Comparison of ENCODE assay signal across 42 mouse cellular contexts in the genomic region with DNA sequence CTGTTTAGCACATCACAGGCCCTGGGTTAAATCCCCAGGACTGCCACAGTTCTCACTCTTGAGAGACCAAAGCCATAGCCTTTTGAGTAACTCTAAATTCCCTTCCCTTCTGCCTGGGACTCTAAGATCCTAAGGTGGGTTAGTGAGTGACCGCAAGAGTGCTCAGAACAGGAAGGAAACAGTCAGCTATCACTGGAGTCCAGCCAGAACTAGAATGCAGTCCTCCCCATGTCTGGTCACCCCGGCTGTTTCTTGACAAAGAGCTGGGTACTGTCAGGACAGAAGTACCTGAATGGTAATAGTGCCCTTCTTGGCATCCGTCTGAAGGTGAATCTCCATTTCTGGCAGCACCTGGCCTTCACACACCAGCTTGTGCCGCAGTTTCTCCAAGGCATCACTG. TPM values are rescaled to one million over a fixed set of nuclear protein-coding genes. Genes with fewer than 3 reads are reported as not detected.
"Had no signal": no experiment of that assay in that cellular context is flagged by ENCODE, and none has a peak within 500 bp of the region (broad histone marks: within the 10 kb centered on the region; RNA-seq: fewer than 3 reads in every experiment).

No protein-coding gene starts in this region.

- H3K27ac ChIP-seq: heart, embryonic 10.5 days; heart, embryonic 13.5 days; heart, embryonic 15.5 days; hindbrain, embryonic 10.5 days; hindbrain, embryonic 12.5 days; hindbrain, embryonic 13.5 days; hindbrain, embryonic 14.5 days; hindbrain, embryonic 15.5 days; hindbrain, postnatal 0 days; intestine, embryonic 15.5 days; kidney, embryonic 15.5 days; kidney, postnatal 0 days; layer of hippocampus, adult 2 months had no signal

- H3K4me1 ChIP-seq: heart, embryonic 10.5 days; heart, embryonic 12.5 days; heart, embryonic 13.5 days; heart, embryonic 15.5 days; hindbrain, embryonic 10.5 days; hindbrain, embryonic 12.5 days; hindbrain, embryonic 13.5 days; hindbrain, embryonic 15.5 days; intestine, embryonic 15.5 days; kidney, embryonic 15.5 days had no signal

- H3K27me3 ChIP-seq: heart, embryonic 12.5 days; heart, embryonic 13.5 days; heart, embryonic 15.5 days; hindbrain, embryonic 12.5 days; hindbrain, embryonic 13.5 days; hindbrain, embryonic 15.5 days; intestine, embryonic 15.5 days; kidney, embryonic 15.5 days had no signal

- H3K9me3 ChIP-seq: heart, embryonic 10.5 days; heart, embryonic 12.5 days; heart, embryonic 13.5 days; heart, embryonic 15.5 days; hindbrain, embryonic 10.5 days; hindbrain, embryonic 12.5 days; hindbrain, embryonic 13.5 days; hindbrain, embryonic 15.5 days; intestine, embryonic 15.5 days; kidney, embryonic 15.5 days had no signal

- DNase-seq: heart, postnatal 10 days; heart, postnatal 14 days; heart, postnatal 36 days; heart, postnatal 4 days; kidney, adult 11 months; kidney, adult 18-20 months; kidney, adult 2 months; kidney, adult 8-10 months; kidney, adult 9 months; kidney, postnatal 10 days; kidney, postnatal 14 days; kidney, postnatal 25 days; kidney, postnatal 36 days; kidney, postnatal 4 days; layer of hippocampus, adult 9-11 months; layer of hippocampus, postnatal 36 days had no signal

- H3K4me3 ChIP-seq: heart, embryonic 10.5 days; heart, embryonic 12.5 days; heart, embryonic 13.5 days; heart, embryonic 15.5 days; hindbrain, embryonic 10.5 days; hindbrain, embryonic 12.5 days; hindbrain, embryonic 13.5 days; hindbrain, embryonic 15.5 days; intestine, embryonic 15.5 days; kidney, embryonic 15.5 days; layer of hippocampus, adult 2 months had no signal

- ATAC-seq: hindbrain, embryonic 16.5 days; hindbrain, postnatal 0 days; inflammation-experienced regulatory T-cells, adult 6 months; intestine, embryonic 15.5 days; intestine, embryonic 16.5 days; intestine, postnatal 0 days had no signal

- H3K9ac ChIP-seq: heart, embryonic 12.5 days; heart, embryonic 13.5 days; heart, embryonic 15.5 days; hindbrain, embryonic 12.5 days; hindbrain, embryonic 13.5 days; hindbrain, embryonic 14.5 days; hindbrain, embryonic 15.5 days; intestine, embryonic 15.5 days; kidney, embryonic 15.5 days had no signal

- H3K4me2 ChIP-seq: heart, embryonic 11.5 days; heart, embryonic 12.5 days; heart, embryonic 13.5 days; heart, embryonic 15.5 days; hindbrain, embryonic 12.5 days; hindbrain, embryonic 13.5 days; hindbrain, embryonic 14.5 days; hindbrain, embryonic 15.5 days; intestine, embryonic 15.5 days; kidney, embryonic 15.5 days had no signal

RNA-seq across cellular contexts. Expression of a gene that starts 28.2 kb away (rescaled TPM):
- total RNA-seq: heart, postnatal 10 days; heart, postnatal 14 days; heart, postnatal 25 days; heart, postnatal 36 days; heart, postnatal 4 days; layer of hippocampus, adult 18-20 months; layer of hippocampus, adult 2 months; layer of hippocampus, adult 8-10 months; layer of hippocampus, postnatal 10 days; layer of hippocampus, postnatal 14 days; layer of hippocampus, postnatal 25 days; layer of hippocampus, postnatal 36 days; left cerebral cortex, adult 18-20 months had no signal
